Mouse (Mus musculus) adipose tissue, adult 10 weeks (tissue): ENCODE data around the gene Tbc1d2. TPM values are rescaled to one million over a fixed set of nuclear protein-coding genes. Genes with fewer than 3 reads are reported as not detected.

Experiments
- polyA plus RNA-seq: library from polyadenylated mRNA; stranded (reverse); fragments of 350-450 nt; fragmentation: Illumina TruSeq; extraction: RNeasy Lipid Tissue Mini Kit (QIAGEN cat#74804); gene quantifications from one replicate; pipeline ENCODE4 v1.2.3, GENCODE M21; 2014; ENCODE audit warnings: low read depth, low replicate concordance

Tbc1d2 gene
- polyA plus RNA-seq = 6.6 TPM

GRCm38 (mm10) chr4:46650086-46650753 is at the start of gene Tbc1d2:
Gene Tbc1d2, minus strand, starts transcription at chr4:46650209.

GRCm38 (mm10) chr4:46601844-46602423 is 48.1 kb downstream of the Tbc1d2 start, which contains the start of gene Coro2a:
Gene Coro2a, minus strand, starts transcription at chr4:46602202.

Other genes starting within 250 kb of the Tbc1d2 start
- gene Hemgn, start 236.7 kb downstream of the Tbc1d2 start, polyA plus RNA-seq = 0.76 TPM
- gene Anp32b, start 199.3 kb downstream of the Tbc1d2 start, polyA plus RNA-seq = 97.5 TPM
- gene Nans, start 161.0 kb downstream of the Tbc1d2 start, polyA plus RNA-seq = 119 TPM
- 29.5 TPM for gene Trim14, start 114.1 kb downstream of the Tbc1d2 start, polyA plus RNA-seq
- gene Coro2a, start 48.0 kb downstream of the Tbc1d2 start, polyA plus RNA-seq = 72.0 TPM